Mouse (Mus musculus) E14TG2a.4 (cell line): ENCODE measurements around the gene Gm10273.

Experiments used
- CTCF ChIP-seq: conservative IDR thresholded peaks from 2 replicates; pipeline ENCODE4 v1.5.1; 2014; ENCODE audit warnings: low read length
- NANOG ChIP-seq: IDR thresholded peaks from 2 replicates; pipeline ENCODE4 v1.6.1; 2014; ENCODE audit warnings: borderline replicate concordance, low read length, mixed read lengths
- POU5F1 ChIP-seq: IDR thresholded peaks from 2 replicates; pipeline ENCODE4 v1.6.1; 2014; ENCODE audit warnings: low read length, borderline replicate concordance

DNA sequence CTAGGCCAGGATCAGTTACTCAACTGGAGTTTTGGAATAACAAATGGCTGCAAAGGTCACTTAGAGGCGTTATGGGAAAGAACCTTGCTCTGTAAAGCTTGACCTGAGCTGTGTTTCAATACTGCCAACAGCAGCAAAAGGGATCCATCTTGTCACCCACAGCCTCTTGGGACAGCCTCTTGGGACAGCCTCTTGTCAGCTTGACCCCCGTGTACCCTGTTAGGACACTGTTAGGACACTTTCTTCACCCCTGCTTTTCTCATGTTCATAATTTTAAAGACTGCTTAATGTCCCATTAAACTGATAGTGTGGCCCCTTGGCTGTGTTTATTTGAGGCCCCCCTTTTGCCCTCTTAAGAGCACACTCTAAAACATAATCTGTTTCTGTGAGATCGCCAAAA is 29.0 kb downstream of the Gm10273 start:
- TF ChIP-seq CTCF (no peak), NANOG (no peak), POU5F1 (no peak)
